In genomic region chr7:43547666-43548065, GRCm38 (mm10) we compare ENCODE assay signal across 23 mouse cellular contexts. TPM values are rescaled to one million over a fixed set of nuclear protein-coding genes. Genes with fewer than 3 reads are reported as not detected.
A peak's percentile ranks its signal among the peaks of the same experiment; 100 is the strongest.
DNase-seq lines count a peak whose midpoint lies in the region; TF ChIP-seq lines count a peak whose summit lies in the region.
"Had no signal": no experiment of that assay in that cellular context is flagged by ENCODE, and none has a peak within 500 bp of the region (broad histone marks: within the 10 kb centered on the region; RNA-seq: fewer than 3 reads in every experiment).

No protein-coding gene starts in this region.

- H3K4me1 ChIP-seq in ES-E14 (ENCODE audit: control insufficient read depth in 2 of 2, insufficient read depth in 2 of 2, low read length in 2 of 2, poor library complexity in 1 of 2) = peaks cover 0 to 11% of the 10 kb centered on the region in 2 experiments; a peak in 2 of 4 replicates
- H3K4me1 ChIP-seq: heart, embryonic 10.5 days; hindbrain, embryonic 12.5 days; limb, embryonic 12.5 days; liver, embryonic 13.5 days; lung, embryonic 15.5 days; midbrain, embryonic 13.5 days; neural tube, embryonic 15.5 days had no signal

- no peak overlapping the region for H3K27ac ChIP-seq in ES-E14 (ENCODE audit: insufficient read depth, low read depth, low read length, poor library complexity, severe bottlenecking)
- H3K27ac ChIP-seq: heart, embryonic 10.5 days; hindbrain, embryonic 12.5 days; limb, embryonic 12.5 days; liver, embryonic 13.5 days; lung, embryonic 15.5 days; midbrain, embryonic 13.5 days; neural tube, embryonic 15.5 days had no signal

- peak; percentile 64 for DNase-seq in heart, adult 11 months
- DNase-seq in heart, adult 8-10 months (ENCODE audit: low spot score) = no peak
- DNase-seq in ES-E14 (ENCODE audit: low read depth, low spot score) = peak; percentile 59
- peak; percentile 67 to 73 for DNase-seq in cerebellum, adult 18-20 months
- DNase-seq in cerebellum, postnatal 36 days = peak; percentile 50 to 66
- no peak for DNase-seq in spleen, adult 12 weeks (ENCODE audit: low spot score)
- no peak for DNase-seq in gastrocnemius, postnatal 25 days
- DNase-seq: gastrocnemius, postnatal 14 days; heart, postnatal 10 days; kidney, adult 9 months; kidney, postnatal 36 days; liver, embryonic 13.5 days; right cerebral cortex, postnatal 4 days had no signal

- in situ Hi-C loops in ES-E14 (cut with MboI; ENCODE audit: low sequenced_read_pairs in 2 of 2, unreplicated experiment in 2 of 2) = no loop called here

- H3K36me3 ChIP-seq in ES-E14 (ENCODE audit: control insufficient read depth, insufficient read depth, low read length, poor library complexity, severe bottlenecking) = no peaks in the 10 kb centered on the region
- H3K36me3 ChIP-seq: heart, embryonic 10.5 days; hindbrain, embryonic 12.5 days; limb, embryonic 12.5 days; liver, embryonic 13.5 days; lung, embryonic 15.5 days; midbrain, embryonic 13.5 days; neural tube, embryonic 15.5 days had no signal

- no peaks in the 10 kb centered on the region for H3K9me3 ChIP-seq in ES-E14 (ENCODE audit: control insufficient read depth, insufficient read depth, low read depth, low read length)
- H3K9me3 ChIP-seq: heart, embryonic 10.5 days; hindbrain, embryonic 12.5 days; limb, embryonic 12.5 days; liver, embryonic 13.5 days; lung, embryonic 15.5 days; midbrain, embryonic 13.5 days; neural tube, embryonic 15.5 days had no signal

- H3K9ac ChIP-seq in ES-E14 (ENCODE audit: insufficient read depth, low read depth, low read length, poor library complexity, severe bottlenecking) = no peak overlapping the region
- H3K9ac ChIP-seq: hindbrain, embryonic 12.5 days; limb, embryonic 12.5 days; liver, embryonic 13.5 days; lung, embryonic 15.5 days; midbrain, embryonic 13.5 days; neural tube, embryonic 15.5 days had no signal

- H3K4me3 ChIP-seq in ES-E14 (ENCODE audit: insufficient read depth in 1 of 2, low read depth in 1 of 2, low read length in 2 of 2, poor library complexity in 1 of 2, severe bottlenecking in 1 of 2) = no peak overlapping the region
- H3K4me3 ChIP-seq: heart, embryonic 10.5 days; hindbrain, embryonic 12.5 days; limb, embryonic 12.5 days; liver, embryonic 13.5 days; lung, embryonic 15.5 days; midbrain, embryonic 13.5 days; myocyte; neural tube, embryonic 15.5 days had no signal

TF ChIP-seq in ES-E14, 5 proteins besides CTCF, POLR2A, EP300 and RAD21:
- no peak for TF ChIP-seq HCFC1 (IDR thresholded peaks at IDR 0.05; ENCODE audit: borderline replicate concordance, insufficient read depth, low read length)
- TF ChIP-seq CHD2 (IDR thresholded peaks at IDR 0.05; ENCODE audit: low read depth, low read length) = no peak
- no peak for TF ChIP-seq ZC3H11A (IDR thresholded peaks at IDR 0.05; ENCODE audit: borderline replicate concordance, low read depth, low read length)
- TF ChIP-seq MAFK (IDR thresholded peaks at IDR 0.05; ENCODE audit: insufficient read depth, low read depth, low read length) = no peak
- TF ChIP-seq ZNF384 (IDR thresholded peaks at IDR 0.05; ENCODE audit: low read depth, low read length) = no peak

RNA-seq across cellular contexts. Expression of gene Cd33, which starts 3.4 kb away (rescaled TPM):
- 1 to 10 TPM; 1.6 to 3.1 (median 2.7) TPM for total RNA-seq in heart, adult 8-10 months (2022)
- total RNA-seq in ES-E14 (2012; rRNA removed) = 0.04 and 0.16 TPM in 2 replicates
- total RNA-seq in gastrocnemius, postnatal 25 days (2021) = under 1 TPM; 0.96 to 1.00 TPM

RNA-seq across cellular contexts. Expression of gene Zfp658, which starts 14.4 kb away (rescaled TPM):
- 1 to 10 TPM in 1 of 4 experiments, under 1 TPM in 3; 0.66 to 1.1 (median 0.88) TPM for total RNA-seq in heart, adult 8-10 months (2022)
- 1.9 and 2.1 TPM in 2 replicates for total RNA-seq in ES-E14 (2012; rRNA removed)
- total RNA-seq in gastrocnemius, postnatal 25 days (2021) = under 1 TPM; 0.38 to 0.61 TPM

RNA-seq across cellular contexts. Expression of gene Zfp719, which starts 31.7 kb away (rescaled TPM):
- 1 to 10 TPM; 4.4 to 8.0 (median 5.6) TPM for total RNA-seq in heart, adult 8-10 months (2022)
- total RNA-seq in ES-E14 (2012; rRNA removed) = 9.2 and 9.9 TPM in 2 replicates
- total RNA-seq in gastrocnemius, postnatal 25 days (2021) = 1 to 10 TPM; 3.5 to 3.6 TPM

RNA-seq across cellular contexts. Expression of gene 4931406B18Rik, which starts 41.9 kb away (rescaled TPM):
- total RNA-seq in heart, adult 8-10 months (2022) = not detected
- total RNA-seq in ES-E14 (2012; rRNA removed) = not detected in 2 replicates
- not detected for total RNA-seq in gastrocnemius, postnatal 25 days (2021)
- total RNA-seq: adrenal gland, postnatal 4 days; gastrocnemius, postnatal 14 days; heart, postnatal 10 days; left cerebral cortex, adult 8-10 months; megakaryocyte progenitor cell, adult 5-6 weeks had no signal

RNA-seq across cellular contexts. Expression of gene Iglon5, which starts 57.8 kb away (rescaled TPM):
- under 1 TPM; 0.09 to 0.38 (median 0.24) TPM for total RNA-seq in heart, adult 8-10 months (2022)
- 0.95 and 1.7 TPM in 2 replicates for total RNA-seq in ES-E14 (2012; rRNA removed)
- total RNA-seq in gastrocnemius, postnatal 25 days (2021) = under 1 TPM; 0.31 to 0.32 TPM
- total RNA-seq: megakaryocyte progenitor cell, adult 5-6 weeks had no signal

Comparison
In these comparisons a context has a peak if more than half of its experiments do, and no peak if none do; other contexts are left out.
1. DNase-seq: peak in heart, adult 11 months (single experiment), ES-E14 (single experiment), cerebellum, adult 18-20 months (2 of 2) and cerebellum, postnatal 36 days (2 of 2); none in heart, adult 8-10 months (single experiment), spleen, adult 12 weeks (single experiment) and gastrocnemius, postnatal 25 days (single experiment).